In the genomic region with DNA sequence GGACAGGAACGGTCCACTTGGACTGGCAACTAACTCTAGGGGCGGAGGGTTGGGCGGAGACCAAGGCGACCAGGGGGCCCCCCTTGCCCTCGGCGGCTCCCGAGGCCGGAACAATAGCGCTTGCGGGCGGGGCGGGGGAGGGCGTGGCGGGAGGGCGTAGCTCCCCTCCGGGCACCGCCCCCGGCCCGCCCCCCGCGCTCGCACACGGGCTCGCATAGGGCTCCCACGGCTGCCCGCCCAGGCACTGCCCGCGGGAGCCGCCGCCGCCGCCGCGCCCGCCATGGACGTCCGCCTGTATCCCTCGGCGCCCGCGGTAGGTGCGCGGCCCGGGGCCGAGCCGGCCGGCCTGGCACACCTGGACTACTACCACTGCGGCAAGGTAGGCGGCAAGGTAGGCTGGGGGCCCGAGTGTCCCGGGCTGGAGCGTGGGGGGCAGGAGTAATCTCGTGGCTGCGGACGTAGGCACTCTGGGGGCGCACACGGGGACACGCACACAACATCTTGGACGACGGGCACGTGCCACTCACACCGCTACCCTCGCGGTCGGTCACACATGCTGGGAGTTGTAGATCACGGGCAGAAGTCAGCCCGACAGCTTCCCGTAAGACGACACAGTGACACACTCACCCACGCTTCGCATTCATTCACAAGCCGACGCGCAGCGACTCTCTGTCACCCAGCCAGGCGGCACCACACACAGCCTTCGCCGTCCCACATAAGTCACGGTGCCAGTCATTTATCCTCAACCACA, we compare ENCODE assay signal across 8 mouse cellular contexts. TPM values are rescaled to one million over a fixed set of nuclear protein-coding genes. Genes with fewer than 3 reads are reported as not detected.
DNase-seq lines count a peak whose midpoint lies in the region; ATAC-seq and TF ChIP-seq lines count a peak whose summit lies in the region.

A gene (plus strand): TSS at position 242 of the 751 bp plus-strand sequence.

- DNase-seq in adrenal gland, postnatal 10 days = peak; percentile 83
- peak; percentile 83 for DNase-seq in hindbrain, embryonic 11.5 days (ENCODE audit: low spot score)
- DNase-seq in layer of hippocampus, adult 9-11 months = peak; percentile 75
- peak; percentile 61 for DNase-seq in lung, adult 2 months
- DNase-seq in urinary bladder, postnatal 14 days (ENCODE audit: low spot score) = peak; percentile 48

- TF ChIP-seq CTCF in lung, adult 2 months (IDR thresholded peaks at IDR 0.05; ENCODE audit: insufficient read depth, low read length) = no peak
- no peak for TF ChIP-seq CTCF in olfactory bulb, adult 2 months (IDR thresholded peaks at IDR 0.05; ENCODE audit: insufficient read depth, low read depth, low read length)

- ATAC-seq in CD4-positive, CD25-positive, alpha-beta regulatory T cell, adult 4 months = peak; percentile 73
- peak; percentile 86 for ATAC-seq in forebrain, embryonic 16.5 days
- peak; percentile 81 for ATAC-seq in hindbrain, embryonic 11.5 days (ENCODE audit: low FRiP score)

- peaks cover 11% of the 10 kb centered on the region for H3K27me3 ChIP-seq in forebrain, embryonic 16.5 days (replicated peaks; ENCODE audit: control insufficient read depth, insufficient read depth, low read length)
- peaks cover 10% of the 10 kb centered on the region for H3K27me3 ChIP-seq in hindbrain, embryonic 11.5 days (ENCODE audit: control insufficient read depth, insufficient read depth, low read length)

- WGBS in forebrain, embryonic 16.5 days = under 1% methylated on average over 64 of the region's 79 CpGs
- WGBS in hindbrain, embryonic 11.5 days = under 1% methylated on average over 62 of the region's 79 CpGs
- under 1% methylated on average over 74 of the region's 79 CpGs for WGBS in lung, adult 2 months
- 1% methylated on average over 60 of the region's 79 CpGs for WGBS in olfactory bulb, adult 2 months

- H3K27ac ChIP-seq in forebrain, embryonic 16.5 days (ENCODE audit: low read length) = no peak within 1 kb of the TSS
- peak within 1 kb of the TSS; percentile 51; the same call in 1 of the 2 replicates for H3K27ac ChIP-seq in hindbrain, embryonic 11.5 days (ENCODE audit: low read depth, low read length)
- H3K27ac ChIP-seq in olfactory bulb, adult 2 months (ENCODE audit: insufficient read depth, low read depth, low read length) = no peak within 1 kb of the TSS

- peaks cover 30% of the 10 kb centered on the region for H3K4me1 ChIP-seq in forebrain, embryonic 16.5 days (replicated peaks; ENCODE audit: control insufficient read depth, insufficient read depth, low read length)
- H3K4me1 ChIP-seq in hindbrain, embryonic 11.5 days (replicated peaks; ENCODE audit: control insufficient read depth, insufficient read depth, low read length) = peaks cover 7% of the 10 kb centered on the region
- peaks cover 8% of the 10 kb centered on the region; the same call in 1 of the 2 replicates for H3K4me1 ChIP-seq in lung, adult 2 months (ENCODE audit: control insufficient read depth, insufficient read depth, low read length)
- H3K4me1 ChIP-seq in olfactory bulb, adult 2 months (ENCODE audit: control insufficient read depth, insufficient read depth, low read length) = peaks cover 21% of the 10 kb centered on the region

- peak within 1 kb of the TSS; percentile 45 for H3K4me3 ChIP-seq in forebrain, embryonic 16.5 days (replicated peaks; ENCODE audit: low read length)
- peak within 1 kb of the TSS; percentile 48 for H3K4me3 ChIP-seq in hindbrain, embryonic 11.5 days (ENCODE audit: low read depth, low read length)
- H3K4me3 ChIP-seq in lung, adult 2 months (replicated peaks; ENCODE audit: extremely low read depth, low read depth, low read length) = peak within 1 kb of the TSS; percentile 87
- peak within 1 kb of the TSS; percentile 70 for H3K4me3 ChIP-seq in olfactory bulb, adult 2 months (ENCODE audit: insufficient read depth, low read depth, low read length)

- peak within 1 kb of the TSS; percentile 43 for H3K9ac ChIP-seq in forebrain, embryonic 16.5 days (replicated peaks; ENCODE audit: low read depth, low read length)
- H3K9ac ChIP-seq in hindbrain, embryonic 11.5 days (ENCODE audit: low read depth, low read length) = peak within 1 kb of the TSS; percentile 62

- H3K9me3 ChIP-seq in forebrain, embryonic 16.5 days (ENCODE audit: control insufficient read depth, low read length) = no peaks in the 10 kb centered on the region
- H3K9me3 ChIP-seq in hindbrain, embryonic 11.5 days (ENCODE audit: control insufficient read depth, low read length) = 0 out of 2 replicates have a peak, but pooled peaks cover 3% of the 10 kb centered on the region

- no peaks in the 10 kb centered on the region for H3K36me3 ChIP-seq in forebrain, embryonic 16.5 days (ENCODE audit: control insufficient read depth, insufficient read depth)
- H3K36me3 ChIP-seq in hindbrain, embryonic 11.5 days (ENCODE audit: control insufficient read depth, insufficient read depth, low read length) = no peaks in the 10 kb centered on the region

- H3K4me2 ChIP-seq in forebrain, embryonic 16.5 days (ENCODE audit: low read length) = peak within 1 kb of the TSS; percentile 69
- H3K4me2 ChIP-seq in hindbrain, embryonic 11.5 days (replicated peaks; ENCODE audit: low read depth, low read length) = peak within 1 kb of the TSS; percentile 87

- TF ChIP-seq POLR2A in lung, adult 2 months (IDR thresholded peaks at IDR 0.05; ENCODE audit: borderline replicate concordance, extremely low read depth, low read depth, low read length) = no peak
- TF ChIP-seq POLR2A in olfactory bulb, adult 2 months (IDR thresholded peaks at IDR 0.05; ENCODE audit: insufficient read depth, low read depth, low read length) = no peak

RNA-seq across cellular contexts. Expression of the gene that starts here (rescaled TPM):
- polyA plus RNA-seq in CD4-positive, CD25-positive, alpha-beta regulatory T cell, adult 4 months (2017; shearing (Covaris generic)) = 1 to 10 TPM; 6.4 to 6.5 TPM
- total RNA-seq in adrenal gland, postnatal 10 days (2021) = 1 to 10 TPM; 3.9 to 5.0 TPM
- 17.6 and 22.9 TPM in 2 replicates for polyA plus RNA-seq in forebrain, embryonic 16.5 days (2015; fragmentation: Nextera tagmentation; extraction: Ambion mirVana)
- 15.6 and 17.5 TPM in 2 replicates for polyA plus RNA-seq in hindbrain, embryonic 11.5 days (2014; fragmentation: Nextera tagmentation; extraction: Ambion mirVana)
- 34.2 and 58.0 TPM in 2 replicates for polyA plus RNA-seq in lung, adult 2 months (2012; rRNA removed)
- not detected in 2 replicates for polyA plus RNA-seq in olfactory bulb, adult 2 months (2012; ENCODE audit: insufficient read depth, insufficient read length, low replicate concordance, missing spikeins)
